Mouse (Mus musculus) liver, adult 2 months (tissue): ENCODE results near the gene Galntl6. TPM values are rescaled to one million over a fixed set of nuclear protein-coding genes. Genes with fewer than 3 reads are reported as not detected.

Source experiments
- DNase-seq: peaks from one replicate; pipeline ENCODE4 v3.0.0-alpha.2; 2011; ENCODE audit warnings: low read depth, low spot score; ENCODE audit errors: extremely low read depth
- H3K27ac ChIP-seq: fragments of 200-500 bp; replicated peaks from 2 replicates; pipeline ENCODE4 v1.5.1; 2012; ENCODE audit warnings: low read depth, mild to moderate bottlenecking, control low read depth, inconsistent platforms, low read length; ENCODE audit not compliant: insufficient read depth
- H3K27me3 ChIP-seq: fragments of 200-500 bp; 2 replicates; pipeline ENCODE4 v1.6.1; 2012; ENCODE audit warnings: mild to moderate bottlenecking, moderate library complexity, low read length, inconsistent platforms; ENCODE audit not compliant: control insufficient read depth, insufficient read depth
- H3K36me3 ChIP-seq: fragments of 200-500 bp; 2 replicates; pipeline ENCODE4 v1.6.1; 2012; ENCODE audit warnings: low read length, inconsistent platforms; ENCODE audit not compliant: control insufficient read depth, insufficient read depth
- H3K4me1 ChIP-seq: fragments of 200-500 bp; 2 replicates; pipeline ENCODE4 v1.6.1; 2011; ENCODE audit warnings: low read length; ENCODE audit not compliant: control insufficient read depth, insufficient read depth
- H3K4me3 ChIP-seq: fragments of 200-500 bp; 2 replicates; pipeline ENCODE4 v1.5.1; 2011; ENCODE audit warnings: low read depth, mild to moderate bottlenecking, control low read depth, low read length, moderate library complexity; ENCODE audit not compliant: insufficient read depth
- H3K79me2 ChIP-seq: fragments of 200-500 bp; 2 replicates; pipeline ENCODE4 v1.6.1; 2012; ENCODE audit warnings: inconsistent platforms, mild to moderate bottlenecking, low read length, moderate library complexity; ENCODE audit not compliant: control insufficient read depth, insufficient read depth
- H3K9ac ChIP-seq: fragments of 200-500 bp; 2 replicates; pipeline ENCODE4 v1.6.1; 2012; ENCODE audit warnings: low read depth, mild to moderate bottlenecking, control low read depth, inconsistent platforms, low read length
- CTCF ChIP-seq: fragments of 200-500 bp; IDR thresholded peaks from 2 replicates; pipeline ENCODE4 v1.5.1; 2011; ENCODE audit warnings: low read depth, low read length, control low read depth
- POLR2A ChIP-seq: fragments of 200-500 bp; IDR thresholded peaks from 2 replicates; pipeline ENCODE4 v1.6.1; 2011; ENCODE audit warnings: low read length, control low read depth; ENCODE audit not compliant: insufficient read depth; ENCODE audit errors: extremely low read depth
- WGBS: fragments of 180-500 bp; shearing (Covaris S2); methylation state at CpG from one replicate; pipeline ENCODE4 v1.1.7; 2018; 5-methylcytosine and 5-hydroxymethylcytosine counted together
- polyA plus RNA-seq: library from polyadenylated mRNA; depleted of rRNA; stranded (reverse); fragments of >200 nt; gene quantifications from 2 replicates; pipeline ENCODE4 v1.2.3, GENCODE M21; 2012
- total RNA-seq: library from RNA; depleted of rRNA; stranded (reverse); fragments of >200 nt; gene quantifications from 2 replicates; pipeline ENCODE4 v1.2.3, GENCODE M21; 2014

Galntl6 gene
- total and polyA plus RNA-seq, 2 experiments: not detected

DNA sequence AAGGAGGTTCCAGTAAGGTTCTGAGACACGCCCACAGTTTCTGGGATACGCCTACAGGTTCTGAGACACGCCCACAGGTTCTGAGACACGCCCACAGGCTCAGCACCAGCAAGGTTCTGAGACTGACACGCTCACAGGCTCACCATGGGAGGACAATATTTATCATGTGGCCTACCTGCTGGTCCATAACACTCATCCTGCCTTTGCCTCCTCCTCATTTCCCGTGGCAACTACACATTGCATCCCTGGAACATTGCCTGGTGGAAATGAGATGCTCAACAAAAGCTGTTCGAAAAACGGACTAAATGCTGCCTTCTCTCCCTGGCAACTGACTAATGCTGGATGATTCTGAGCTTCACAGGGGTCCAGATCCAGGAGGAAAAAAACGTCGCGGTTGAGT is 1033.0 kb downstream of the Galntl6 start:
- no peaks in the 10 kb centered on the region; the same call in 1 of the 2 replicates for H3K27me3 ChIP-seq
- TF ChIP-seq CTCF (no peak), POLR2A (no peak)
- H3K4me3 ChIP-seq: no peak overlapping the region
- H3K9ac ChIP-seq: no peak overlapping the region
- no peaks in the 10 kb centered on the region for H3K4me1 ChIP-seq
- H3K79me2 ChIP-seq: no peaks in the 10 kb centered on the region
- WGBS: 71% methylated on average over 11 of the region's 11 CpGs
- no peak overlapping the region for H3K27ac ChIP-seq
- H3K36me3 ChIP-seq: no peaks in the 10 kb centered on the region
- no peak for DNase-seq

DNA sequence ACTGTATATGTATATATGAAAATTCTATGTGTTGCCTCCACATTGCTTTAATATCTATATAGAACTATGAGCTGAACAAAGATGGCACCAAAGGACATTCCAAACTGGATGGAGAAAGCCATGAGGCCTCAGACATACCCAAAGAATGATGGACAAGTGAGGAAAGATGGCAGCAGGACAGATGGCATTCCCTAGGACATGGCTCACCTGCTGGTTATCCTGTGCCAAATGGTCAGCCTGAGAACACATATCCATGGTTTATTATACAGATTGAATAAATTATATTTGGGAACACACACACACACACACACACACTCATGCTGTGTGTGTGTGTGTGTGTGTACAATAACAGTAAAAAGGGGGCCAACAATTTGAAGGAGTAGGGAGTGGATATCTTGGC is 1063.4 kb downstream of the Galntl6 start:
- no peak for TF ChIP-seq CTCF
- no peak for TF ChIP-seq POLR2A

DNA sequence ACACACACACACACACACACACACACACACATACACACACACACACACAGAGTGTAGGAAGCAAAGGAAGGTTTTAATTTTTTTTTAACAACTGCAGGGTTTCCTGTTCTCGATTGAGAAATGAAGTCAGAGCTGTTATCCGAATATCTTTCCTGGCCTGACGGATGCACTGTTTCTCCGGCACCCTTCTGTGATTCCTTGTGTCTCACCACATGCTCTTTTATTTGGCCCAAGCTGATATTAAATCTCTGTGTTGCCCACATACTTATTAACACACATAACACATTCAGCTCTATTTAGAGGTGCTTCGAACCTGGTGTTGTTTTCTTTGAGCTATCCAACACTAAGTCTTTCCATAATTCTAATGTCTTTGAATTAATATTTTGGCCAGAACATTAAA is 1069.0 kb downstream of the Galntl6 start:
- Histone ChIP-seq H3K36me3 (no peaks in the 10 kb centered on the region), H3K9ac (no peak overlapping the region), H3K27me3 (no peaks in the 10 kb centered on the region), H3K27ac (no peak overlapping the region), H3K4me1 (no peaks in the 10 kb centered on the region), H3K4me3 (no peak overlapping the region), H3K79me2 (no peaks in the 10 kb centered on the region)
- 82% methylated on average over 5 of the region's 5 CpGs for WGBS
- no peak for TF ChIP-seq POLR2A
- DNase-seq: no peak

More for the DNA sequence above, 1063.4 kb downstream of the Galntl6 start:
- no peak overlapping the region for H3K27ac ChIP-seq
- H3K36me3 ChIP-seq: no peaks in the 10 kb centered on the region
- no peaks in the 10 kb centered on the region for H3K27me3 ChIP-seq
- no peak for DNase-seq
- no peaks in the 10 kb centered on the region for H3K4me1 ChIP-seq
- H3K4me3 ChIP-seq: no peak overlapping the region
- no peaks in the 10 kb centered on the region for H3K79me2 ChIP-seq
- no peak overlapping the region for H3K9ac ChIP-seq

DNA sequence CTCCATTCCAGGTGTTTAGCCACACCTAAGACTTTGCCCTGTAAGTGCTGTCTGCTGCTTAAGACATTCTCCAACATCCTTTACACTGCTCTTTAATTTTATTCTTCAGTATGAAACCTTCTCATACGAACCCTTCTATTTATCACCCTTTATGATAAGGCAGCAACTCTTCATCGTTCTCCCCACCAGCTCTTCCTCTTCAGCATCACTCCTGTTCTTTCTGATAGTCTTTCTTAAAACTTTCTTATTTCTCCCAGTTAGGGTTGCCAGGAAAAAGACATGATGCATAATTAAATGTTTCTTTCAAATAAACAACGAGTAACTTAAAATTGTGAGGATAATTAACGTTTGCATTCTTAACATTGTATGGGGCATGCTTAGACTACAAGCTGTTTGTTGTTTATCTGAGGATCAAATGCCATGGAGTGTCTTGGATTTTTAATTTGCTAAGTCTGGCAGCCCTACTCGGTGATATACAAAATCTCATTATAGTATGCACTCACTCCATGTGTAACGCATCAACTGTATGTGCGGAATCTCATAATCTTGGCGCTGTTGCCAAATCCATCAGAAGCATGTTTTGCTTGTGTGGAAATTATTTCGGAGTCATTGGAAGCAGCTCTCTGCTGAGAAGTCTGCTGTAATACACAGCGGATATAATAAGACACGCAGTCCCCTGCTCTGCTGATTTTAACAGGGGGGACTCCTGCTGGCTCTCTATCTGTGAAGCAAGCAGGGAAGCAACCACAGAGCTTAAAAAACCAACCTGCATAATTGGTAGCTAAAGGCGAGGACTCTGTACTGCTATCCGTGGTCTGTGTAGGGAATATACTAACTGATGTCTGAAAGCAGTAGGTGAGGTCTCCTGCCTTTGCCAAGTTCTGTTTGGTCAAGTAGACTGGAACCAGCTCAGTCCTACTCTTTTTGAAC is 1069.7 kb downstream of the Galntl6 start:
- DNase-seq: no peak
- no peaks in the 10 kb centered on the region for H3K79me2 ChIP-seq
- no peak overlapping the region for H3K27ac ChIP-seq
- no peak overlapping the region for H3K9ac ChIP-seq
- 69% methylated on average over 13 of the region's 13 CpGs for WGBS
- TF ChIP-seq POLR2A (no peak), CTCF (no peak)
- no peaks in the 10 kb centered on the region for H3K36me3 ChIP-seq
- H3K4me1 ChIP-seq: no peaks in the 10 kb centered on the region
- no peaks in the 10 kb centered on the region for H3K27me3 ChIP-seq
- H3K4me3 ChIP-seq: no peak overlapping the region

DNA sequence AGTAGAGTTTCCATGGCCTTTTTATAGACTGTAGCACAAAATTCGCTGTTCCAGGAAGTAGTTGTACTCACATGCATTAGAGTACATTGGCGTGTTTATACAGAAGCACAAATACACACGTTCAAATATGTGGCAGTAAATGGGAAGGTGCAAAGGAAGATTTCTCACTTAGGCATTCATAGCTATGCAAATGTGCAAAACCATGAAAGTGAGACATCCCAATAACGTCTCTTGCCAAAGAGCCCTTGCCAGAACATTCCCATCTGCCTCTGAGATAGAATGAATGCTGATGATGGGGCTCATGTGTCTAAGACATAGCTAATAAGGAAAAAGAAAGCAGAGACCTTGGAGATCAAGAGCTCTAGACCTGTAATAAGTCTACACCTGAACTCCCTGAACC is 1071.0 kb downstream of the Galntl6 start:
- H3K27me3 ChIP-seq: no peaks in the 10 kb centered on the region
- DNase-seq: no peak
- no peaks in the 10 kb centered on the region for H3K4me1 ChIP-seq
- H3K79me2 ChIP-seq: no peaks in the 10 kb centered on the region
- no peak overlapping the region for H3K9ac ChIP-seq
- no peak overlapping the region for H3K4me3 ChIP-seq
- no peak overlapping the region for H3K27ac ChIP-seq
- no peaks in the 10 kb centered on the region for H3K36me3 ChIP-seq
- TF ChIP-seq CTCF (no peak), POLR2A (no peak)
- WGBS: 74% methylated on average over 4 of the region's 4 CpGs

DNA sequence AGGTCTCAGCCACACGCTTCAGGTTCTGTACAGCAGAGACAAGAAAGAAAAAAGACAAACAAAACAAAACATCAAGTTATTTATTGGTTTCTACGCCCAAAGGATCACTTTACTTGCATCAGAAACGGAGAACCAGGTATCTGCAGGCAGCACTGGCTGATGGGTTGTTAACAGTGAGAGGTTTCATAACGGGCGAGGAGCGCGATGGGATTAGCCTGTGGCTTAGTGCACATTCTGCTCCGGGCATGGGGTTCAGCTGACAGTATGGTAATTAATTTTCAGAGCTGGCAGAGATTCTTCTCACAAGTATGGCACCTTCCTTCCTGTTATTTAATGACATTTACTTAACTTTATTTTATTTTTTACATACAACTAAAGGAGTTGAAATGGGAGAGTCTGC is 1075.1 kb downstream of the Galntl6 start:
- TF ChIP-seq POLR2A (no peak), CTCF (no peak)
- H3K9ac ChIP-seq: no peak overlapping the region
- no peaks in the 10 kb centered on the region for H3K36me3 ChIP-seq
- H3K4me3 ChIP-seq: no peak overlapping the region
- 68% methylated on average over 8 of the region's 8 CpGs for WGBS
- no peaks in the 10 kb centered on the region for H3K4me1 ChIP-seq
- no peaks in the 10 kb centered on the region for H3K27me3 ChIP-seq
- DNase-seq: no peak
- no peak overlapping the region for H3K27ac ChIP-seq
- no peaks in the 10 kb centered on the region for H3K79me2 ChIP-seq
